Mouse (Mus musculus): Measurements from ENCODE around the gene Tasp1.

Tasp1 gene

DNA sequence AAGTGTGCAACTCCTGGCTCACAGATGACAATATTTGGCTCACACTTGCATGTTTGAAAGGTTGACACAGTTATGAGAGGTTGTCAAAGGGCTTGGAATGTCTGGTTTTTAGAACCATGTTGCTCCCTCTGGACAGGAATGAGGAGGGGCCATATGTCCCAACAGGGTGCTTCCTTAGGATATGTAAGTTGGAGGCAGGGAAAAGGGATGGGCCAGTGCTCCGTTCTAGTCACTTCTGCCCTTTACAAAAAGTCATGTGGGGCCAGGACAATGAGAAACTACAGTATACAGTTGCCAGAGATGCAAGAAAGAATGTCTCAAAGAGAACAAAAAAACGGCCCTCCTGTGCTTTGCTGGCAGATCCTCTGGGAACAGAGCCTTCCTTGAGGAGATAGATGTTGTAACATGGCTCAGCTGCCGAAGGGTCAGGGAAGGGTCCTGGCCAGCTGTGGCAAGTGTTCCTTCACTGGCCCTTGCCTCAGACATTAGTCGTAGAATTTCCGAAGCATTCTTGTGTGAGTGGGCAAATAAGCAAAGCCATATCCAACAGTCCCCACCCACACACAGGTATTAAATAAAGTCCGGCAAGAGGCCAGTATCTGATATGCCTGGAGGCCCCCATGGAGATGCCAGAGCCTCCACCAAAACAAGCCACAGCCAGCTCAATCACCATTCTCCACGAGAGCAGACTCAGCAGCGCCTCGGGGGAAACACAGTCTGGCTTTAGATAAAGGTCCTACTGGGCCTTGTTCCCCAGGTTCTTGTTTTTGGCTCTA, 274.1 kb downstream of the Tasp1 start:
- no peaks in the 10 kb centered on the region for H3K27me3 ChIP-seq (ENCODE audit: control insufficient read depth, insufficient read depth, low read length, poor library complexity, severe bottlenecking)
- H3K36me3 ChIP-seq (ENCODE audit: control insufficient read depth, insufficient read depth, low read length, poor library complexity, severe bottlenecking), result no peaks in the 10 kb centered on the region
- DNase-seq (ENCODE audit: low read depth, low spot score), result no peak

DNA sequence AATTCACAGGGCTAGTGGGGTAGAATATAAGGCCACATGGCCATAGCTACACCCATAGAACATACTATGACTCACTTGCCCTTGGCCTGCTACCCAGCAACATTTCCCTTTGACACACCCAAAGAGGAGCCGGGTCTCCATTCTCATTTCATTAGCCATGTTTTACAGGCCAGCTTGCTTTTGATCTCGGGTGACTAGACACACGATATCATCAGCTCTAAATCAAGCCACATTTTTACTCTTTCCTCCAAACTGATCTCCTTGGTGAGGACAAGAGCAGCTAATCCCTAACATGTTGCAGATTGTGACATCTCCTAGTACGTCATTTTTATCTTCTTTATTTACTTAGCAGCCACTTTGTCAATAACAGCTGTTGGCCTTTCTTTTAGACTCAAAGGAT, 277.9 kb downstream of the Tasp1 start:
- H3K27me3 ChIP-seq (ENCODE audit: control insufficient read depth, insufficient read depth, low read length, poor library complexity, severe bottlenecking), result no peaks in the 10 kb centered on the region
- no peaks in the 10 kb centered on the region for H3K36me3 ChIP-seq (ENCODE audit: control insufficient read depth, insufficient read depth, low read length, poor library complexity, severe bottlenecking)
- no peak for DNase-seq (ENCODE audit: low read depth, low spot score)

DNA sequence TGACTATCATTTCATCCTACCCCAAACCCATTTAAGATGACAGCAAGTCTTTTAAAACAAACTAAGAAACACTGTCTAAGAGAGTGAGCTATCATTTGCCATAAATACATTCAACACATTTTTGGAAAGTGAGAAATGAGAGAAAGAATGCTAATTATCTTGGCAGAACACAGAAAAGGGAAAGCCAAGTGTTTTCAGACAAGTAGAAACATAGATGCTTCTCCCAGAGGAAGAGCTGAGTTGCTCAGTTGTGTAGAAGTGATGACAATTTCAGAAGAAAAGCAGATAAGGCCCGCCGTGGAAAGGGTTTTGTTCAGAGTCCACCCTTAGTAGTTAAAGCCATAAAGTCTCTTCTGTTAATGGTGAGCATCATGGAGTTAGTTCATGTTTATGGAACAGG, 281.7 kb downstream of the Tasp1 start:
- Histone ChIP-seq H3K36me3 (ENCODE audit: control insufficient read depth, insufficient read depth, low read length, poor library complexity, severe bottlenecking) (no peaks in the 10 kb centered on the region), H3K27me3 (ENCODE audit: control insufficient read depth, insufficient read depth, low read length, poor library complexity, severe bottlenecking) (no peaks in the 10 kb centered on the region)
- no peak for DNase-seq (ENCODE audit: low read depth, low spot score)

DNA sequence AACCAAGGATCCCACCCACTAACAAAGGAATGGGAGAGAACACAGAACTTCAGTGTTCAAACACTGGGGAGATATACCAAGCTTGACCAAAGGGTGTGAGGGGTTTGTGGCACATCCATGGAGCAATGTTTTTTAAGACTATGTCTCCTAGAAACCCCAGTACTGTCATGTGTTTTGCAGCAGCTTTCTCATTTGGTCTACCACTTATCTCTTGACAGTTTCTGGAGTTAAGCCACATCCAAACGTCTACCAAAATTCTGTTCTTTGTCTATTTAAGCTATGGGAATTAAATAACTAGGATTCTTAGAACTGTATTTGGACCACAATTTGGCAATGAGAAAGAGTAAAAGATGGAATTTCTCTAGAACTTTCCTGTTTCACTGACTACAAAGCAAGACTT, 282.1 kb downstream of the Tasp1 start:
- no peak for DNase-seq (ENCODE audit: low read depth, low spot score)

More for the DNA sequence above, 282.1 kb downstream of the Tasp1 start:
- Histone ChIP-seq H3K36me3 (ENCODE audit: control insufficient read depth, insufficient read depth, low read length, poor library complexity, severe bottlenecking) (no peaks in the 10 kb centered on the region), H3K27me3 (ENCODE audit: control insufficient read depth, insufficient read depth, low read length, poor library complexity, severe bottlenecking) (no peaks in the 10 kb centered on the region)
